Mouse (Mus musculus): ENCODE results near the gene Ankrd13d. TPM values are rescaled to one million over a fixed set of nuclear protein-coding genes. Genes with fewer than 3 reads are reported as not detected.
A peak's percentile ranks its signal among the peaks of the same experiment; 100 is the strongest.

Ankrd13d gene
- total RNA-seq (2015) = 1.7 and 3.8 TPM in 2 replicates
- 1.9 and 5.7 TPM in 2 replicates for total RNA-seq (2017)

DNA sequence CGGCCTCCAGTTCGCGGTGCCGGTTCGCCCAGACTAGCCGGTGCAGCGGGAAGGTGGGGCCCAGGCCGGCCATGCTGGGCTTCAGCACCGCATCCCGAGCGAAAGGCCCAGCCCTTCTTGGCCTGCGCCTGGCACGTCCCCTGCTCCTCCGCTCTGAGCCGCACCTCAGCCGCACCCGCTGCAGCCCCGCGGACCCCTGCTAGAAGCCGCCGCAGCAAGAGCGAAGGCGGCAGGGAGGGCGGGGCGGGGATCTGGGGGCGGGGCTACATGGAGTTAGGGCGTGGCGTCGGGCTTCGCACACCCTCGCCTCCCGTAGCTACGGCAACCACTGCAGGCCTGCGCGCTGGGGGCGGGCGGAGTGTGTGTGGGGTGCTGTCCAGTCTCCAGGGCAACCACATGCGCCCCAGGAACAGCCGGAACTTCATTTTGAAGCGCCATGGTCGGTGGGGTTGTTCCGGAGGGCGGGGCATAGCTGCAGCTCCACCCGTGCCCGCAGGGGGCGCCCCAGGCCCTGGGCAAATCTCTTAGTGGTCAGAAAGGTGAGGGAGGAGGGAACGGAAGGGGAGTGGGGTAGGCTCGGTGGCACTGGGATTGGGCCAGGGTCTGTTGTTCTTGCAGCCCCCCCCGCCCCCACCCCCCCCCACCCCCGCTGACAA is at the start of gene Ankrd13d:
TSS of gene Ankrd13d (minus strand) at position 240 of the 656 bp plus-strand sequence.
- peak; percentile 97 for ATAC-seq (replicated peaks; ENCODE audit: poor library complexity)

DNA sequence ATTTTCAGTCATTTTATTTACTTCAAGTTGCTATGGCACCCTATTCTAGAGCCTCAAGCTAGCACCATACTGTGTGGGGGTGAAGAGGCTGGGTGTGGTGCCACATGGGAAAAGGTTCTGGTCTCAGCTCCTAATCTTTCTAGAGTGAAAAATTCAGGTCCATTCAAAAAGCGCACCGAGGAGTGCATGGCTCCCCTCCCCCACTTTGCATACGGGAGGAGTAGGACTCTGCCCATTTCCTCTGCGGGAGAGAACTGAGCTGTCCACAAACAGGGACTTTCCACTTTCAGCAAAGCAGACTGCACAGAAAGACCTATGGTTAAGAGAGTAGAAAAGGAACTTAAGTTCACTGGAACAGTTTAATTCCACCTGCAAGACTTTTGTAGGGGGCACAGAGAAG is 49.7 kb upstream of the Ankrd13d start:
- peak; percentile 18; the same call in 1 of the 2 replicates for ATAC-seq (replicated peaks; ENCODE audit: poor library complexity)

DNA sequence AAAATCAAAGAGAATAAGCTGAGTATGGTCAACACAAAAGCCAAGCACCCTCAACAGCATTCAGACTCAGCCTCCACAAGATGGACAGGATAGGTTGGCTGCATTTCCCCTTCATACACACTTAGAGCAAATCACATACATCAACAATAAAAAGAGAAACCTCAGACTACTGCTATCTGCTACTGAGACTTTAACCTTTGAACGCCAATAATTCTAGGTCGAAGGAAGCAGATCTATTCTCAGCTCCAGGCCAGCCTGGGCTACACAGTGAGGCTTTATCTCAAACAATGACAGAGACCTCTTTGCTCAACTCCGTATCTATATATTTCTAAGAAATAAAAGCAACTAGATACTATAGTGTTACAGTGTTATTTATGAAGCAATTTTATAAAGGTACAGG is 48.3 kb upstream of the Ankrd13d start:
- ATAC-seq (replicated peaks; ENCODE audit: poor library complexity) = no peak

DNA sequence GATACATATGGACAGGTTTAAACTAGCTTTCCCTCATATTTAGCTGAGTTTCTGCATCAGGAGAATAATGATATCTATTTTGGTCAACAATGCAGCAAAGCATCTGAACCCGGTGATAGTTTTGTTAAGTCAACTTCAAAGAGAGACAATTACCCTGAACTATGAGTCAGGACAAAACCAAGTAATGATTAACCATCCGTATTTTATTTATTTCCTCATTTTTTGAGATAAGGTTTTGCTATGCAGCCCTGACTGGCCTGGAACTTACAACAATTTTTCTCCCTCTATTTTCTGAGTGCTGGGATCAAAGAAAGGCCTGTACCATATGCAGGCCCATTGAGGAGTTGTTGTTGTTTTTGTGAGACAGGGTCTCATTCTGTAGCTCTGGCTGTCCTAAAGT is 47.7 kb upstream of the Ankrd13d start:
- ATAC-seq (replicated peaks; ENCODE audit: poor library complexity) = no peak

DNA sequence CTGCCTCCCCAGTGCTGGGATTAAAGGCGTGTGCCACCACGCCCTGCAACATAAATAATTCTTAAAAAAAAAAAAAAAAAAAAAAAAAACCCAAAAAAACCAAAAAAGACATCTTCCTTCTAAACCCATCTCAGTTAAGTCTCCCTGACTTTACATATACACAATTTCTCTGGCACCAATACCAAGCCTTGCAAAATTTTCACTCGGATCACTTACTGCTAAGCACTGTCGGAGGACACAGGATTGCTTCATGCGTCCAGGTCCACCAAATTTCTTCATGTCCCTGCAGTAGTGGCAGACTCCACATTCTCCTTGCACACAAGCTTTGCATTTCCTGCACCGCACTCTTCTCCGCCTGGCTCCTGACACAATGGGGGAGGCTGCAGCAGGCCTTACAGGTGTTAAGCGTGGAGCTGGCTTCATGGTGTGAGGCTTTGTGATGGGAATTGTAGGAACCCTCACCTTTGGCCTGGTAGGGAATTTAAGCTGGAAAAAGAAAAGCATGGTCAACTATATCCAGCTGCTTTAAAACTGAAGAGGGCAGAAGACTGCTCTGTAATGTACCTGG is 45.9 kb upstream of the Ankrd13d start:
- no peak for ATAC-seq (replicated peaks; ENCODE audit: poor library complexity)

DNA sequence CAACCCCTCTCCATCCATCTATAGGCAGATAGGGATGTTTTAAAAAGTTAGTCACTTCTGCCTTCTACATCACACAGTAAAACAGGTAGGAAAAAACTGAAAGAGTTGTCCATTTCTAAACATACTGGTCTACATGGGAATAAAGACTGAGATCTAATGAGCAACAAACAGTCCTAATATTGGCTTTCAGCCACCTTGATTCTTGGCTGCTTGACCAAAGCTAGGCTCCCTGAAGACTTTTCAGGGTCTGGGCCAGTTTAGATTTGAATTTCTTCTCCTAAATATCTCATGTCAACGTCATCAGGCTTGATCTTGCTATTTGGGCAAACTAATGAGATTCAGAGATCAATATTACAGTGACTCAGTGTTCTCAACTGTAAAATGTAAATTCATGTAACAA is 43.9 kb upstream of the Ankrd13d start:
- ATAC-seq (replicated peaks; ENCODE audit: poor library complexity) = no peak

DNA sequence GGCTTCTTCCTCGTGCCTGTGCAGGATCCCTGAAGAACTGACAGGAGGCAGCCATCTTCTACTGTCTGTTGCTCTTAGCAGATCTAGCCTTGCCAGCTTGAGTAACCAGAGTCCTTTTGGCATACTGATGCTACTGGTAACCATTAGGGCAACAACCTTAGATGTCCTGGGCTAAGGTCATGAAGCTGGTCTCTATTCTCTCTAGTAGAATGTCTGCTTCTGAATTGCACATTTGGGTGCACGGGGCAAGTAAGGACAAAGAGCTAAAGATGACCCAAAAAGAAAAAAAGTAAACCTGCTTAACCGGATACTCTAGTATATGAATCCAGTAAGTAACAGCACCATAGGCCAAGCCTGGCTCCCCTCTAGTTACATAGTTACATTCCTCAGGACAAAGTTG is 43.2 kb upstream of the Ankrd13d start:
- no peak for ATAC-seq (replicated peaks; ENCODE audit: poor library complexity)

DNA sequence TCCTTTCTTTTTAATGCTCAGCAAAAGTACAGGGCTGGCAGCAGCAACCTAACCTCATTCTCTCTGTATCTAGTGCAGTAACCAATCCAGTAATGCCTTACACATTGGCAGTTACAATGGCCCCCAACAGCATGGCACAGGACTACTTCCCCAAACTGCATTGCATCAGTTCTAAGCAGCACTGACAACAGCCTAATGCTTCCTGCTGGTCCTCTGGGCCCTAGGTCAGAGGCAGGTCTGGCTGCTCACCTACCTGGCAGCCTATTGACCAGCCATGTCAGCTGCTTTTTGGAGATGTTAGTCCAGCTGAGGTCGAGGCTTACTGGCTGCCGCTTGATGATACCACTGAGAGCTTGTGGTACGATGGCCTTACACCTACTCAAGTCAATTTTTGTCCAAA is 39.2 kb upstream of the Ankrd13d start:
- ATAC-seq (replicated peaks; ENCODE audit: poor library complexity) = peak; percentile 89

DNA sequence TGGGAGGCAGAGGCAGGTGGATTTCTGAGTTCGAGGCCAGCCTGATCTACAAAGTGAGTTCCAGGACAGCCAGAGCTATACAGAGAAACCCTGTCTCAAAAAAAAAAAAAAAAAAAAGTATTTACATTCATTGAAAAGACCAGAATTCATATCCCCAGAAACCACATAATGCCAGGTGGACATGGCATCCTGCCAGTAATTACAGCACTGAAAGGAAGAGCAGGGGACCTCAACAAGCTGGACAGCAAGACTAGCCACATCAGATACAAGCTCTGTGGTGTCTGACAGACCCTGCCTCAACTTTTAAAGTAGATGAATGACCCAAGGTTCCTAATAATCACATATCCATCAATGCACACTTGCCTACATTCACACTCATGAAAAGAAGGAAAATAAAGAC is 38.7 kb upstream of the Ankrd13d start:
- no peak for ATAC-seq (replicated peaks; ENCODE audit: poor library complexity)

DNA sequence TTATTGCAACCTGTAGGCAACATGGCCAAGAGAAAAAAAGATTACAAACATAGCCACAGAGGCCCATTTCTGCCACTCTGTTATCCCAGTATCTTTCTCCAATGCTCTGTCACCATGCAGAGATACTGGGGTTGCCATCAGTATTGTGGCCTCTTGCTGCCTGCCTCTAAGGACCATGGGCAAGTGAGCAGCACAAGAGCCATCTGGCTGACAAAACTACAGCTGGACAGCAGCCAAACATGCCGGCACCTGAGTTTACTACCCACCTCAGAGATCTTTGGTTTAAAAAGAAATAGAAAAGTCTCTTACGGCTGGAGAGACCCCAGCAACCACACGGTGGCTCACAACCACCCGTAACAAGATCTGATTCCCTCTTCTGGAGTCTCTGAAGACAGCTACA is 36.3 kb upstream of the Ankrd13d start:
- ATAC-seq (replicated peaks; ENCODE audit: poor library complexity) = no peak

DNA sequence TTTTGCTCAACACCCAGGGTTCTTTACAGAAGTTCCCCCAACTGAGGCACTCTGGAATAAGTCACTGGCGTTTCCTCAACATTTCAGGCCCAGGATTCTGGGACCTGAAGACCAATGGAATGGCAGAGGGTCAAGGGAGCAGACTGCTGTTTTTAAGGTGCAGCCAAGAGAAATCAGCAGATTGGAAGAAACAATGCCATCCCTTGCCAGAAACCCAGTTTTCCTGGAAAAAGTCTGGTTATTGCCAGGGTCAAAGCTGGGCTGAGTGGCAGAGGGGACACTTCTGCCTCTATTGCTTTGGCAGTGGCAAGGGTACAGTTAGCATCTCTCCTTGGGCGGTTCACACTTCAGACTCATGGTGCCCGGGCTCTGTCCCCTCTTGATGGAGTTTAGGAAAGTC is 34.2 kb upstream of the Ankrd13d start:
- no peak for ATAC-seq (replicated peaks; ENCODE audit: poor library complexity)

DNA sequence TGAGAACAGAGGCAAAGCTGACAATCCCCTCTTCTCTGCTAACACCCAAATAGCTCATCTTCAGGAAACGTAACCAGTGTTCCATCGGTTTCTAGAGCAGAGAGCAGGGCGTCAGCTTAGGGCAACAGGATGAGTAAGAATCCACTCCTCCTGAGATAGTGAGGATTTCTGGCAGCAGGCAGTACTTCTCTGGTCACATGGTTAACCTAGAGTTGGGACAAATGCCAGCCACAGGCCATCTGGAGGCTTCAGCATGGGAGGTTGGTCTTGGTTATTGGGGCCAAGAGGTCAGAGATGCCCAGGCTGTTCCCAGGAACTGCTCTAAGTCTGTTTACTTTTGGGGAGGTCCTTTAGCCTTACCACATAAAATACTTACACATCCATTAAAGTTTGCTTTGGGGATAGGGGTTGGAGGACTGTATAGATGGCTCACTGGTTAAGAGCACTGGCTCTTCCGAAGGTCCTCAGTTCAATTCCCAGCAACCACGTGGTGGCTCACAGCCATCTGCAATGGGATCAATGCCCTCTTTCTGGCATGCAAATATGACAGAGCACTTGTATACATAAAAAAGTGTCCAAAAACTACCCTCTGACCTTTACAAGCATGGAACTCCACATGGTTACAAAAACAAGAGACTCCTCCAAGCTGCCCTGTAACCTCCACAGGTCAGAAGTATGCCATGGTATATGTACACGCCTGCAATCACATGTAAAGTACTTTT is 32.4 kb upstream of the Ankrd13d start:
- ATAC-seq (replicated peaks; ENCODE audit: poor library complexity) = peak; percentile 52

DNA sequence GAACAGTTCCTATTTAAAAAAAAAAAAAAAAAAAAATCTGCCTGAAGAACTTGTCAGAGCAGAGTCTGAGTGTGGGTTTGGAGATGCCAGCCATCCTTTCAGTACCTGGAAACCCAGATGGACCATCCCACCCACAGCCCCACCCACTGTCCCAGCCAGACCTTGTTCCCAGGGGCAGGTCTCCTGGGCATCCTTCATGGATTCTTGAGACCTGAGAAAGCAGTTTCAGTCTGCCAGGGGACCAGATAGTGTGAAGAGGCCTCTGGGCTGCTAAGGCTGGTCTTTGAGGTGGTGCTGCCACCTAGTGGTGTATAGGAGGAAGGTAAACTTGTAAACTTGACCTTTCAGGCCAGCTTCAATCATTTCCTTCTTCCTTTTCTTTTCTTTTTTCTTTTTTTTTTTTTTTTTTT is 26.8 kb upstream of the Ankrd13d start:
- ATAC-seq (replicated peaks; ENCODE audit: poor library complexity) = peak; percentile 78

DNA sequence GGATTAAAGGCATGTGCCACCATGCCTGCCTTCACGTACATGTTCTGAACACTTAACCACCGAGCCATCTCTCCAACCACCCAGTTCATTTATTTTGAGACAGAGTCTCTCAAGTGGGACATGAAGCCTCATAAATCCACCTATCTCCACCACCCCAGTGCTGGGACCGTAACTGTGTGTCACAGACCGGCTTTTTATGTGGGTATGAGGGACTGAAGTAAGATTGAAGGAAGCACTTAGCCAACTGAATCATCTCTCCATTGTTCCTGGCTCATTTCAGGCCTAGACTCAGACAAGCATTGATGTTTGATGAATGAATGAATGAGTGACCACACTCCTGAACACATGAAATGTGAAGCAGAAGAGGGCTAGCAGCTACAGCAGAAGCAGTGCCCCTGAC is 26.4 kb upstream of the Ankrd13d start:
- no peak for ATAC-seq (replicated peaks; ENCODE audit: poor library complexity)

DNA sequence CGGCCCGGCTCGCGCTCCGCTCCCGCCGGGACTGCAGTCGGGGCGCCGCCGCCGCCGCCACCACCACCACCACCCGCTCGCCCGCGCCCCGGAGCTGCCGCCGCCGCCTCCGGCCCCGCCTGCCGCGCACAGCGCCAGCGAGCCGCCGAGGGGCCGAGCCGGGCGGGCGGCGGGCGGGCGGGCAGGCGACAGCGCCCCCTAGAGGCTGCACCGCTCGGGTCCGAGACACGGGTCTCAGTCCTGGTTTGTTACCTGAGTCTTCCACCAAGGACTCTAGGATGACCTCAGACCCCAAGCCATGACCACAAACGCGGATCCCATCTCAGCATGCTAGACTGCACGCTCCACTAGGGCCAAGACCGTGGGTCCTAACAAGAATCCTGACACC is 23.2 kb upstream of the Ankrd13d start, which contains the start of gene Grk2:
TSS of gene Grk2 (minus strand) at position 33 of the 388 bp plus-strand sequence.
- ATAC-seq (replicated peaks; ENCODE audit: poor library complexity) = peak; percentile 27

DNA sequence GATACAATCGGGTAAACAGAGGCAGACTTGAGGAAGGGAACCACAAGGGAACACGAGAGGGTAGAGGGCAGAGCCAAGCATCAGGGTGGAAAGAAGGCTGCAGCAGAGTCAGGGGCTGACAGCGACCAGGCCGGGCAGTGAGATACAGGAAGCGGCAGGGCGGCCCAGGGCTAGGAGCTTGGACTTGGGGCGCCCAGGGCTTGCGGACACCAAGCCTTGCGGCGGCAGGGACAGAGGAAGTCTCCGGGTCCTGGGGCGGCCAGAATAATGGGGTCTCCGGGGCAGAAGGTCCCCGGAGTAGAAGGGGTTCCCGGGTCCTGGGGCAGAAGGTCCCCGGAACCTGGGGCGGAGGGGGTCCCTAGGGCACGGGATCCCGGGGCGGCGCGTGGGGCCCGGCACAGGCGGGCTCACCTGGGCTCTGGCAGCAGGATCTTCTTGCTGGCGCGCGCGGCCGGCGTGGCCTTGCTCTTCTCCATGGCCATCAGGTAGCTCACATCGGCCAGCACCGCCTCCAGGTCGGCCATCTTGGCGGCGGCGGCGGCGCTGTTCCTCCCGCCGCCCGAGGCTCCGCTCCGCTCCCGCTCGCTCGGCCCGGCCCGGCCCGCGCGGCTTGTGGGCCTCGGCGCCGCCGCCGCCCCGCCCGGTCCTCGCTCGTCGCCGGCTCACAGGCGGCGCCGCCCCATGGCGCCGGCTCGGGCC is 22.7 kb upstream of the Ankrd13d start:
- ATAC-seq (replicated peaks; ENCODE audit: poor library complexity) = no peak

DNA sequence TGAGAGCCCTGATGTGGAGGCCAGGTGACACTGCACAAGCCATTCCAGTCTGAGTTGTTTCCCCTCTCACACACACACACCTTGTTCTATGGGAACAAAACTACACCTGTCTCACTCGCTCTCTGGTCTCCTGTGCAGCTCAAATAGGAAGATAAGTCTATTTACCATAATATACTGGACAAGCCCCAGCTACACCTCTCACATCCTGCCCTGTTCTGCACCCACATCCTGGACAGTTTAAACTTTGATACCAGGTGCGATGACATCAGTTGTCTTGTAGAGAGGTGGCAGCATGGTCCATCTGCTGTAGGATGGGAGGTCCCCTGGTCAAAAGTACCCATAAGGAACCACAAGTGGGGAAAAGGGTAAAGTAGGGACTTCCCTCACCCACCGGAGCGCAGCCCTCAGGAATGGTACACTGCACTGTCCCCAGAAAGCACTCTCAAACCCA is 22.0 kb upstream of the Ankrd13d start:
- no peak for ATAC-seq (replicated peaks; ENCODE audit: poor library complexity)

DNA sequence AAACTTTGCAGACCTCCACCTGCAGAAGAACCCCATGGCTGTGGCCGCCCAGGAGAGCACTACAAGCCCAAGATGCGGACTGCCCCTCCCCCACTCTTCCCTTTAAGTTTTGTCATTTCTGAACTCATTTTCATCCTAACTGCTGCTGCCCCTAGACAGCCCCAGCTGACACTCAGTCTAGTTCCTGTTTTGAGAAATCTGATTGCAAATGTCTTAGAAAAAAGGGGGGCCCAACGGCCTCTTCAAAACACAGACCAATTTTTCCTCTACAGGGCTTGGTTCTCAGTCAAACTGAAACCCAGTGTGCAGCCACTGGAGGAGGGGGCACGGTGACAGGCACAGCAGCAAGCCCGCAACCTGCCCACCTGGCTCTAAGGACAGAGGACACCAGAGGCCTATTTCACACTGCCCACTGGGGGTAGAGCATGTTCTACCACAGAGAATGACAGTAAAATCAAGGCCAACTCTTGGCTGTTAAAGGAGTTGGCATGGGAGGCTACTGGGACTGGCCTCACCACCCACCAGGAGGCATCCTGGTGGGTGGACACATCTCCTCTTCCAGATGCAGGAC is 21.4 kb upstream of the Ankrd13d start:
- no peak for ATAC-seq (replicated peaks; ENCODE audit: poor library complexity)

DNA sequence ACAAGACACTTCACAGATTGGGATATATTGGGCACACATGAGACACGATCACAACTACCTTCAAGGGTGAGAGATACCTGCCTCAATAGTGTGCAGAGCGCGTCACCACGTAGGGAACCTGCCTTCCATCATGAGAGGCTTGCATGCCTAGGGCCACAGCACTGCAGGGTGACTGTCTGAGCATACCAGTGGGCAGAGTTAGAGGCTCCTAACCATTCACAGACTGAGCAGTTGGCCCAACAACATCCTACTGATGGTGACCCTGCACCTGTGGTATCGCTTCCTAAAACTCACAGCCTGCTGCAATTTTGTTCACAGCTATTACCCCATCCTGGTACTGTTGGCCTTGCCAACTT is 20.7 kb upstream of the Ankrd13d start:
- ATAC-seq (replicated peaks; ENCODE audit: poor library complexity) = no peak

DNA sequence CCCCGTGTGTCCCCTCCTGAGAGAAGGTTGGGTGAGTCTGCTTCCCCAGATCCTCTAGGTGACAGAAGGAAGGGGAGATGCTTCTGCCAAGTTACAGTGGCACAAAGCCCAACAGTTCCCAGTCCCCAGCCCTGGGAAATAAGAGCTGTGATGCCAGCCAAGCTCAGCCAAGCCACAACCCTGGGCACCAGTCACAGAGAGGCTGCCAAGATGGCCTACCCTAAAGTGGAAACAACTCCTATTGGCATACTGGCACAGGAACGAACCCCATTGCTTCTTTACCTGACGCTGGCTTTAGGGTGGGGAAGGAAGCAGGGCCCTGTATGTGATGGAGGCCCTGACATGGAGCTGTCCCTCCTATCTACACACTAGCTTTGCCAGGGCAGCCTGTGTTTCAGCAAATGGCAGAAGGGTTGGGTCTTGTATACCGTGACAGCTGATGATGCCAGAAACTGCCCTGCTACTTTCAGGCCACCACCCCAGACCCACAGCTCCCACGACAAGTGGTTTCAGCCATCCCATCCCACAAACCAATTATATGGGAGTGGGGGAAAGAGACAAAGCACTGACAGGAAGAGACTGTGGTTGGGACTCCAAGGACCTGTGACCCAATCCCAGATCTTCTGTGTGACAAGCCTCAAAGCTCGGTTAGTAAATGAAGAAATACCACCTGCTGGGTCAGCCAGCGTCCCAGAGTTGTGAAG is 20.2 kb upstream of the Ankrd13d start:
- ATAC-seq (replicated peaks; ENCODE audit: poor library complexity) = no peak
